Mouse (Mus musculus) gastrocnemius, postnatal 4 days (tissue): ENCODE measurements around the gene Slc5a11. TPM values are rescaled to one million over a fixed set of nuclear protein-coding genes. Genes with fewer than 3 reads are reported as not detected.

ENCODE experiments used
- DNase-seq, 2 experiments: peaks; one replicate each; pipeline ENCODE4 v3.0.0; 2021 to 2022; ENCODE audit warnings: low spot score in 2 of 2, mixed read lengths in 2 of 2
- total RNA-seq, 2 experiments: library from RNA; stranded (reverse); gene quantifications; 2 replicates each; pipeline ENCODE4 v1.2.3; 2021

Gene Slc5a11
- total RNA-seq, 2 experiments from 2014 or later, result not detected

- no peak for DNase-seq
Observed at GRCm38 (mm10) chr7:123276568-123276967, 62.0 kb downstream of the Slc5a11 start.

- DNase-seq, result no peak
Observed at GRCm38 (mm10) chr7:123279797-123280196, 65.2 kb downstream of the Slc5a11 start.

GRCm38 (mm10) chr7:123283826-123284225 is 69.2 kb downstream of the Slc5a11 start:
- DNase-seq, result no peak

- no peak for DNase-seq
Observed at GRCm38 (mm10) chr7:123285896-123286295, 71.3 kb downstream of the Slc5a11 start.

- no peak for DNase-seq
Observed at GRCm38 (mm10) chr7:123287903-123288302, 73.3 kb downstream of the Slc5a11 start.

- no peak for DNase-seq
Observed at GRCm38 (mm10) chr7:123289176-123289575, 74.6 kb downstream of the Slc5a11 start.

GRCm38 (mm10) chr7:123291942-123292341 is 77.4 kb downstream of the Slc5a11 start:
- DNase-seq, result no peak

GRCm38 (mm10) chr7:123293898-123294297 is 79.3 kb downstream of the Slc5a11 start:
- no peak for DNase-seq

- DNase-seq, result no peak
Observed at GRCm38 (mm10) chr7:123295423-123295822, 80.8 kb downstream of the Slc5a11 start.

- no peak for DNase-seq
Observed at GRCm38 (mm10) chr7:123296097-123296496, 81.5 kb downstream of the Slc5a11 start.

- DNase-seq, result peak in 1 of 2 experiments; percentile 32
Observed at GRCm38 (mm10) chr7:123298225-123298624, 83.6 kb downstream of the Slc5a11 start.

- DNase-seq, result no peak
Observed at GRCm38 (mm10) chr7:123300258-123300657, 85.7 kb downstream of the Slc5a11 start.

GRCm38 (mm10) chr7:123305397-123305796 is 90.8 kb downstream of the Slc5a11 start:
- DNase-seq, result no peak

GRCm38 (mm10) chr7:123307236-123307635 is 92.7 kb downstream of the Slc5a11 start:
- DNase-seq, result no peak

- no peak for DNase-seq
Observed at GRCm38 (mm10) chr7:123307887-123308558, 93.4 kb downstream of the Slc5a11 start.

- DNase-seq, result no peak
Observed at GRCm38 (mm10) chr7:123311836-123312235, 97.3 kb downstream of the Slc5a11 start.

- DNase-seq, result no peak
Observed at GRCm38 (mm10) chr7:123312738-123313137, 98.2 kb downstream of the Slc5a11 start.

GRCm38 (mm10) chr7:123322452-123323121 is 108.0 kb downstream of the Slc5a11 start:
- DNase-seq, result no peak

Other genes with a start within 250 kb of the Slc5a11 start
- 10 to 100 TPM; 44.9 to 52.5 TPM for gene Rbbp6, start 249.1 kb upstream of the Slc5a11 start, total RNA-seq
- 10 to 100 TPM; 41.7 to 45.1 TPM for gene Tnrc6a, start 90.9 kb upstream of the Slc5a11 start, total RNA-seq
- 10 to 100 TPM; 28.9 to 32.6 TPM for gene Lcmt1, start 155.0 kb downstream of the Slc5a11 start, total RNA-seq
- 10 to 100 TPM; 28.8 to 31.7 TPM for gene Arhgap17, start 155.1 kb downstream of the Slc5a11 start, total RNA-seq
- gene Aqp8, start 247.5 kb downstream of the Slc5a11 start, total RNA-seq, result under 1 TPM in 1 of 2 experiments, not detected in 1; 0.18 TPM